Mouse (Mus musculus): ENCODE measurements around the gene Cuedc2. TPM values are rescaled to one million over a fixed set of nuclear protein-coding genes. Genes with fewer than 3 reads are reported as not detected.

The Cuedc2 gene
- total and polyA plus RNA-seq, 3 experiments, result 251 to 302 (median 297) TPM

DNA sequence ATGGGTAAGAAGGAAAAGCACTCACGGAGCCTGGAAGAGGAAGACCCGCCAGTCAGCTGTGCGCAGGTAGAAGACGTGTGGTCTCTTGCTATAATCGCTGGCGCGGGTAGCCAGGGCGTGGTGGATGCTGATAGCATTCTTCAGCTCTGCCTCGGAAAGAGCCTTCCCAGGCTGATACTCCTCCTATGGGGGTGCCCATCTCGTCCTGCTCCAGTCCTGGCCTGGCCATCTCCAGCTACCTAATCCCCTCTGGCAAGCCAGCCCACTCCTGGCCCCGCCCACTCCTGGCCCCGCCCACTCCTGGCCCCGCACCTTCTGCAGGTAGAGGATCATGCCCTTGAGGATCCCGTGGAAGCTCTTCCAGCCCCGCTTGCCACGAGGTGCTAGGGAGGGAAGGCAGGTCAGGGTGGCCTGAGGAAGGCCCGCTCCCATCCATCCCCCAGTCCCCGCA, 24.3 kb downstream of the Cuedc2 start (continued):
- TF ChIP-seq MEF2A (IDR thresholded peaks at IDR 0.05; ENCODE audit: extremely low read depth, insufficient replicate concordance, low read depth, low read length, poor library complexity, severe bottlenecking) (no peak), ZC3H11A (IDR thresholded peaks at IDR 0.05; ENCODE audit: low read depth, low read length) (no peak), TAL1 (IDR thresholded peaks at IDR 0.05; ENCODE audit: low read length) (peak; percentile 70), ZMIZ1 (IDR thresholded peaks at IDR 0.05; ENCODE audit: low read depth, low read length) (no peak), MAFK (IDR thresholded peaks at IDR 0.05; ENCODE audit: borderline replicate concordance, low read depth, low read length) (no peak), HCFC1 (IDR thresholded peaks at IDR 0.05; ENCODE audit: low read depth, low read length) (no peak), POLR2A (IDR thresholded peaks at IDR 0.05; ENCODE audit: control insufficient read depth in 1 of 2, insufficient read depth in 1 of 2, low read depth in 1 of 2, low read length in 2 of 2, poor library complexity in 1 of 2) (peak in 1 of 2 experiments; percentile 20; a peak in 1 of 4 replicates), GATA1 (IDR thresholded peaks at IDR 0.05; ENCODE audit: low read depth, low read length) (peak; percentile 37; the same call in 1 of the 2 replicates), CHD2 (IDR thresholded peaks at IDR 0.05; ENCODE audit: low read length) (no peak), CHD1 (IDR thresholded peaks at IDR 0.05; ENCODE audit: low read depth, low read length) (no peak), E2F4 (IDR thresholded peaks at IDR 0.05; ENCODE audit: borderline replicate concordance, low read depth, low read length) (no peak), ETS1 (IDR thresholded peaks at IDR 0.05; ENCODE audit: low read depth, low read length) (peak; percentile 67)

DNA sequence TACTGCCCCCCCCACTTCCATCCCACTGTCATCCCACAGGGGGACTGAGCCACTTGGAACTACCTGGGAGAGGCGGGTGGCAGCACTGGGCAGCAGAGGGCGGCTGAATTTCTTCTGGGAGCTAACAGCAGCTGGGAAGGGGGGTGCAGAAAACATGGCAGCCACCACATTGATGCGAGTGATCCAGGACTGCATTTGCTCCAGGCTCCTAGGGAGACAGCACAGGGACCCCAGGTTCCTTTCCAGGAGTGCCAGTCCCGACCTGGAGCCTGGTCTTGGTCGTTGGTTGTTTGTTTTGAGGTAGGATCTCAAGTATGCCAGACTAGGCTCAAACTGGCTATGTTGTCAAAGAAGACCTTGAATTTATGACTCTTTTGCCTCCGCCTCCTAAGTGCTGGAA, 24.9 kb downstream of the Cuedc2 start:
- peaks cover 0 to 16% of the 10 kb centered on the region in 2 experiments; a peak in 2 of 4 replicates for H3K36me3 ChIP-seq (ENCODE audit: control insufficient read depth in 1 of 2, insufficient read depth in 2 of 2, low read length in 2 of 2)
- peaks cover 14 to 30% of the 10 kb centered on the region in 2 experiments for H3K4me1 ChIP-seq (ENCODE audit: control insufficient read depth in 1 of 2, insufficient read depth in 2 of 2, low read length in 2 of 2)
- no peaks in the 10 kb centered on the region for H3K79me2 ChIP-seq (ENCODE audit: control insufficient read depth, insufficient read depth, low read length, poor library complexity)
- H3K9me3 ChIP-seq (replicated peaks; ENCODE audit: insufficient read depth, low read length), result no peaks in the 10 kb centered on the region
- no peaks in the 10 kb centered on the region for H3K27me3 ChIP-seq (ENCODE audit: control insufficient read depth in 1 of 2, insufficient read depth in 2 of 2, low read length in 2 of 2)
- TF ChIP-seq POLR2A (IDR thresholded peaks at IDR 0.05; ENCODE audit: control insufficient read depth in 1 of 2, insufficient read depth in 1 of 2, low read depth in 1 of 2, low read length in 2 of 2, poor library complexity in 1 of 2) (0 out of 4 replicates have a peak, but pooled peaks of 1 of the 2 experiments have one; percentile 12), EP300 (IDR thresholded peaks at IDR 0.05; ENCODE audit: low read depth in 1 of 2, low read length in 2 of 2) (no peak)
- H3K27ac ChIP-seq (ENCODE audit: control insufficient read depth, low read depth, low read length), result no peak overlapping the region
- no peak overlapping the region for H3K4me3 ChIP-seq (ENCODE audit: control insufficient read depth in 1 of 2, insufficient read depth in 1 of 2, low read depth in 2 of 2, low read length in 2 of 2)
- no peak for DNase-seq (ENCODE audit: low read depth, low spot score)
- no peak overlapping the region for H3K9ac ChIP-seq (ENCODE audit: control insufficient read depth, low read depth, low read length, poor library complexity, severe bottlenecking)

GRCm38 (mm10) chr19:46313116-46313515, 25.4 kb downstream of the Cuedc2 start:
- no peak overlapping the region for H3K4me3 ChIP-seq (ENCODE audit: control insufficient read depth in 1 of 2, insufficient read depth in 1 of 2, low read depth in 2 of 2, low read length in 2 of 2)
- H3K27ac ChIP-seq (ENCODE audit: control insufficient read depth, low read depth, low read length), result no peak overlapping the region

More at GRCm38 (mm10) chr19:46313116-46313515, 25.4 kb downstream of the Cuedc2 start:
- Histone ChIP-seq H3K9ac (ENCODE audit: control insufficient read depth, low read depth, low read length, poor library complexity, severe bottlenecking) (no peak overlapping the region), H3K9me3 (replicated peaks; ENCODE audit: insufficient read depth, low read length) (no peaks in the 10 kb centered on the region), H3K79me2 (ENCODE audit: control insufficient read depth, insufficient read depth, low read length, poor library complexity) (no peaks in the 10 kb centered on the region), H3K27me3 (ENCODE audit: control insufficient read depth in 1 of 2, insufficient read depth in 2 of 2, low read length in 2 of 2) (no peaks in the 10 kb centered on the region), H3K4me1 (ENCODE audit: control insufficient read depth in 1 of 2, insufficient read depth in 2 of 2, low read length in 2 of 2) (peaks cover 14 to 30% of the 10 kb centered on the region in 2 experiments), H3K36me3 (ENCODE audit: control insufficient read depth in 1 of 2, insufficient read depth in 2 of 2, low read length in 2 of 2) (peaks cover 0 to 16% of the 10 kb centered on the region in 2 experiments; a peak in 2 of 4 replicates)
- DNase-seq (ENCODE audit: low read depth, low spot score), result no peak
- no peak for TF ChIP-seq USF2 (IDR thresholded peaks at IDR 0.05; ENCODE audit: borderline replicate concordance in 1 of 2, insufficient read depth in 1 of 2, low read depth in 1 of 2, low read length in 2 of 2)
- TF ChIP-seq JUND (IDR thresholded peaks at IDR 0.05; ENCODE audit: low read depth, low read length), result no peak
- TF ChIP-seq CHD2 (IDR thresholded peaks at IDR 0.05; ENCODE audit: low read length), result no peak
- no peak for TF ChIP-seq NELFE (IDR thresholded peaks at IDR 0.05; ENCODE audit: low read depth, low read length)

All from MEL (cell line).